Mouse (Mus musculus) lung, postnatal 25 days (tissue): Measurements from ENCODE around the gene Synrg.
A peak's percentile ranks its signal among the peaks of the same experiment; 100 is the strongest.

ENCODE experiments used
- DNase-seq: peaks from one replicate; pipeline ENCODE4 v3.0.0; 2022; ENCODE audit warnings: low spot score

Synrg gene

GRCm38 (mm10) chr11:83991701-83992100 is 27.5 kb downstream of the Synrg start:
- no peak for DNase-seq

GRCm38 (mm10) chr11:83993428-83993827 is 29.2 kb downstream of the Synrg start:
- DNase-seq, result peak; percentile 73

GRCm38 (mm10) chr11:83994481-83994880 is 30.3 kb downstream of the Synrg start:
- no peak for DNase-seq

GRCm38 (mm10) chr11:83995535-83995950 is 31.3 kb downstream of the Synrg start:
- no peak for DNase-seq

- no peak for DNase-seq
Measured at GRCm38 (mm10) chr11:83997171-83997868, 33.1 kb downstream of the Synrg start.

- DNase-seq, result no peak
Measured at GRCm38 (mm10) chr11:83998993-83999392, 34.8 kb downstream of the Synrg start.

GRCm38 (mm10) chr11:83999411-83999915 is 35.2 kb downstream of the Synrg start:
- no peak for DNase-seq

GRCm38 (mm10) chr11:84001257-84001656 is 37.0 kb downstream of the Synrg start:
- no peak for DNase-seq

- DNase-seq, result no peak
Measured at GRCm38 (mm10) chr11:84003986-84004385, 39.8 kb downstream of the Synrg start.

GRCm38 (mm10) chr11:84009001-84009400 is 44.8 kb downstream of the Synrg start:
- no peak for DNase-seq

GRCm38 (mm10) chr11:84010411-84010810 is 46.2 kb downstream of the Synrg start:
- DNase-seq, result no peak

- no peak for DNase-seq
Measured at GRCm38 (mm10) chr11:84011050-84011449, 46.8 kb downstream of the Synrg start.

- no peak for DNase-seq
Measured at GRCm38 (mm10) chr11:84011576-84011975, 47.3 kb downstream of the Synrg start.

- no peak for DNase-seq
Measured at GRCm38 (mm10) chr11:84013105-84013504, 48.9 kb downstream of the Synrg start.

- DNase-seq, result peak; percentile 8
Measured at GRCm38 (mm10) chr11:84016147-84016809, 52.0 kb downstream of the Synrg start.

- DNase-seq, result no peak
Measured at GRCm38 (mm10) chr11:84016810-84017508, 52.7 kb downstream of the Synrg start.

- no peak for DNase-seq
Measured at GRCm38 (mm10) chr11:84027231-84027630, 63.0 kb downstream of the Synrg start.

GRCm38 (mm10) chr11:84028271-84029028 is 64.2 kb downstream of the Synrg start:
- peak; percentile 83 for DNase-seq

- peak; percentile 46 for DNase-seq
Measured at GRCm38 (mm10) chr11:84031971-84032370, 67.7 kb downstream of the Synrg start.

GRCm38 (mm10) chr11:84032559-84032958 is 68.3 kb downstream of the Synrg start:
- no peak for DNase-seq

- DNase-seq, result no peak
Measured at GRCm38 (mm10) chr11:84033671-84034070, 69.4 kb downstream of the Synrg start.

- no peak for DNase-seq
Measured at GRCm38 (mm10) chr11:84040621-84041020, 76.4 kb downstream of the Synrg start.
